Mouse (Mus musculus): ENCODE results near the gene Tsnax.
A peak's percentile ranks its signal among the peaks of the same experiment; 100 is the strongest.

The Tsnax gene

GRCm38 (mm10) chr8:125028841-125029240 is 16.0 kb downstream of the Tsnax start:
- Histone ChIP-seq H3K36me3 (ENCODE audit: control insufficient read depth, insufficient read depth, low read length, poor library complexity, severe bottlenecking) (peaks cover 8% of the 10 kb centered on the region), H3K27me3 (ENCODE audit: control insufficient read depth, insufficient read depth, low read length, poor library complexity, severe bottlenecking) (no peaks in the 10 kb centered on the region)
- DNase-seq (ENCODE audit: low read depth, low spot score) = peak; percentile 84

- DNase-seq (ENCODE audit: low read depth, low spot score) = no peak
- Histone ChIP-seq H3K36me3 (ENCODE audit: control insufficient read depth, insufficient read depth, low read length, poor library complexity, severe bottlenecking) (peaks cover 1% of the 10 kb centered on the region), H3K27me3 (ENCODE audit: control insufficient read depth, insufficient read depth, low read length, poor library complexity, severe bottlenecking) (no peaks in the 10 kb centered on the region)
These were observed 18.5 kb downstream of the Tsnax start for GRCm38 (mm10) chr8:125031276-125031675.

- H3K27me3 ChIP-seq (ENCODE audit: control insufficient read depth, insufficient read depth, low read length, poor library complexity, severe bottlenecking) = no peaks in the 10 kb centered on the region
- peaks cover 1% of the 10 kb centered on the region for H3K36me3 ChIP-seq (ENCODE audit: control insufficient read depth, insufficient read depth, low read length, poor library complexity, severe bottlenecking)
- DNase-seq (ENCODE audit: low read depth, low spot score) = peak; percentile 73
These were observed 21.9 kb downstream of the Tsnax start for GRCm38 (mm10) chr8:125034669-125035068.

- no peaks in the 10 kb centered on the region for H3K27me3 ChIP-seq (ENCODE audit: control insufficient read depth, insufficient read depth, low read length, poor library complexity, severe bottlenecking)
- no peaks in the 10 kb centered on the region; the same call in none of the 2 replicates for H3K36me3 ChIP-seq (ENCODE audit: control insufficient read depth, insufficient read depth, low read length, poor library complexity, severe bottlenecking)
- DNase-seq (ENCODE audit: low read depth, low spot score) = no peak
These were observed 24.3 kb downstream of the Tsnax start for GRCm38 (mm10) chr8:125037081-125037480.

GRCm38 (mm10) chr8:125038731-125039130 is 25.9 kb downstream of the Tsnax start:
- H3K36me3 ChIP-seq (ENCODE audit: control insufficient read depth, insufficient read depth, low read length, poor library complexity, severe bottlenecking) = no peaks in the 10 kb centered on the region; the same call in 1 of the 2 replicates
- H3K27me3 ChIP-seq (ENCODE audit: control insufficient read depth, insufficient read depth, low read length, poor library complexity, severe bottlenecking) = no peaks in the 10 kb centered on the region
- DNase-seq (ENCODE audit: low read depth, low spot score) = no peak

- no peak for DNase-seq (ENCODE audit: low read depth, low spot score)
- H3K36me3 ChIP-seq (ENCODE audit: control insufficient read depth, insufficient read depth, low read length, poor library complexity, severe bottlenecking) = no peaks in the 10 kb centered on the region; the same call in 1 of the 2 replicates
- H3K27me3 ChIP-seq (ENCODE audit: control insufficient read depth, insufficient read depth, low read length, poor library complexity, severe bottlenecking) = no peaks in the 10 kb centered on the region
These were observed 28.0 kb downstream of the Tsnax start for GRCm38 (mm10) chr8:125040587-125041375.

GRCm38 (mm10) chr8:125041496-125041895 is 28.7 kb downstream of the Tsnax start:
- H3K36me3 ChIP-seq (ENCODE audit: control insufficient read depth, insufficient read depth, low read length, poor library complexity, severe bottlenecking) = no peaks in the 10 kb centered on the region; the same call in 1 of the 2 replicates
- H3K27me3 ChIP-seq (ENCODE audit: control insufficient read depth, insufficient read depth, low read length, poor library complexity, severe bottlenecking) = no peaks in the 10 kb centered on the region
- no peak for DNase-seq (ENCODE audit: low read depth, low spot score)

GRCm38 (mm10) chr8:125043394-125043793 is 30.6 kb downstream of the Tsnax start:
- DNase-seq (ENCODE audit: low read depth, low spot score) = no peak
- no peaks in the 10 kb centered on the region; the same call in 1 of the 2 replicates for H3K36me3 ChIP-seq (ENCODE audit: control insufficient read depth, insufficient read depth, low read length, poor library complexity, severe bottlenecking)
- no peaks in the 10 kb centered on the region for H3K27me3 ChIP-seq (ENCODE audit: control insufficient read depth, insufficient read depth, low read length, poor library complexity, severe bottlenecking)

- no peak for DNase-seq (ENCODE audit: low read depth, low spot score)
- Histone ChIP-seq H3K36me3 (ENCODE audit: control insufficient read depth, insufficient read depth, low read length, poor library complexity, severe bottlenecking) (no peaks in the 10 kb centered on the region; the same call in 1 of the 2 replicates), H3K27me3 (ENCODE audit: control insufficient read depth, insufficient read depth, low read length, poor library complexity, severe bottlenecking) (no peaks in the 10 kb centered on the region)
These were observed 31.1 kb downstream of the Tsnax start for GRCm38 (mm10) chr8:125043935-125044334.

- Histone ChIP-seq H3K27me3 (ENCODE audit: control insufficient read depth, insufficient read depth, low read length, poor library complexity, severe bottlenecking) (no peaks in the 10 kb centered on the region), H3K36me3 (ENCODE audit: control insufficient read depth, insufficient read depth, low read length, poor library complexity, severe bottlenecking) (no peaks in the 10 kb centered on the region)
- no peak for DNase-seq (ENCODE audit: low read depth, low spot score)
These were observed 33.0 kb downstream of the Tsnax start for GRCm38 (mm10) chr8:125045760-125046159.

- DNase-seq (ENCODE audit: low read depth, low spot score) = no peak
- no peaks in the 10 kb centered on the region for H3K27me3 ChIP-seq (ENCODE audit: control insufficient read depth, insufficient read depth, low read length, poor library complexity, severe bottlenecking)
- no peaks in the 10 kb centered on the region for H3K36me3 ChIP-seq (ENCODE audit: control insufficient read depth, insufficient read depth, low read length, poor library complexity, severe bottlenecking)
These were observed 36.4 kb downstream of the Tsnax start for GRCm38 (mm10) chr8:125049051-125049750.

GRCm38 (mm10) chr8:125049826-125050225 is 37.0 kb downstream of the Tsnax start:
- no peaks in the 10 kb centered on the region for H3K36me3 ChIP-seq (ENCODE audit: control insufficient read depth, insufficient read depth, low read length, poor library complexity, severe bottlenecking)
- no peak for DNase-seq (ENCODE audit: low read depth, low spot score)
- no peaks in the 10 kb centered on the region for H3K27me3 ChIP-seq (ENCODE audit: control insufficient read depth, insufficient read depth, low read length, poor library complexity, severe bottlenecking)

GRCm38 (mm10) chr8:125052026-125052425 is 39.2 kb downstream of the Tsnax start:
- DNase-seq (ENCODE audit: low read depth, low spot score) = peak; percentile 82
- Histone ChIP-seq H3K36me3 (ENCODE audit: control insufficient read depth, insufficient read depth, low read length, poor library complexity, severe bottlenecking) (no peaks in the 10 kb centered on the region), H3K27me3 (ENCODE audit: control insufficient read depth, insufficient read depth, low read length, poor library complexity, severe bottlenecking) (no peaks in the 10 kb centered on the region)

- Histone ChIP-seq H3K27me3 (ENCODE audit: control insufficient read depth, insufficient read depth, low read length, poor library complexity, severe bottlenecking) (no peaks in the 10 kb centered on the region), H3K36me3 (ENCODE audit: control insufficient read depth, insufficient read depth, low read length, poor library complexity, severe bottlenecking) (no peaks in the 10 kb centered on the region)
- DNase-seq (ENCODE audit: low read depth, low spot score) = peak; percentile 16
These were observed 41.0 kb downstream of the Tsnax start, which contains the start of gene Disc1 for GRCm38 (mm10) chr8:125053505-125054435. Gene Disc1 (plus strand): TSS chr8:125054195.
